Mouse (Mus musculus): ENCODE data around the gene Itprip. TPM values are rescaled to one million over a fixed set of nuclear protein-coding genes. Genes with fewer than 3 reads are reported as not detected.

Gene Itprip
- total and polyA plus RNA-seq, 2 experiments from 2014 or later = 1.5 to 3.5 TPM

GRCm38 (mm10) chr19:47903679-47904078, 15.4 kb downstream of the Itprip start:
- no peak for TF ChIP-seq CTCF (IDR thresholded peaks at IDR 0.05)
- no peak overlapping the region for H3K4me3 ChIP-seq (ENCODE audit: low read depth, low read length)
- H3K4me2 ChIP-seq (ENCODE audit: low read depth, low read length, poor library complexity, severe bottlenecking) = no peak overlapping the region
- H3K9ac ChIP-seq (replicated peaks; ENCODE audit: low read length, poor library complexity, severe bottlenecking) = no peak overlapping the region
- 69% methylated on average over 4 of the region's 4 CpGs for WGBS
- H3K27ac ChIP-seq (ENCODE audit: low read depth, low read length) = no peak overlapping the region
- H3K4me1 ChIP-seq (ENCODE audit: insufficient read depth, low read length) = no peaks in the 10 kb centered on the region
- H3K9me3 ChIP-seq (ENCODE audit: low read length) = no peaks in the 10 kb centered on the region
- no peak for DNase-seq (ENCODE audit: low spot score)
- H3K36me3 ChIP-seq (ENCODE audit: insufficient read depth, low read length) = no peaks in the 10 kb centered on the region
- no peaks in the 10 kb centered on the region for H3K27me3 ChIP-seq (ENCODE audit: insufficient read depth, low read length)
- ATAC-seq (ENCODE audit: low FRiP score) = no peak

GRCm38 (mm10) chr19:47902316-47903201, 16.5 kb downstream of the Itprip start:
- WGBS = 72% methylated on average over 13 of the region's 13 CpGs
- no peaks in the 10 kb centered on the region for H3K4me1 ChIP-seq (ENCODE audit: insufficient read depth, low read length)
- no peak overlapping the region for H3K4me3 ChIP-seq (ENCODE audit: low read depth, low read length)
- TF ChIP-seq CTCF (IDR thresholded peaks at IDR 0.05) = no peak
- no peak for ATAC-seq (ENCODE audit: low FRiP score)
- no peaks in the 10 kb centered on the region for H3K27me3 ChIP-seq (ENCODE audit: insufficient read depth, low read length)
- H3K9ac ChIP-seq (replicated peaks; ENCODE audit: low read length, poor library complexity, severe bottlenecking) = no peak overlapping the region
- DNase-seq (ENCODE audit: low spot score) = no peak
- H3K4me2 ChIP-seq (ENCODE audit: low read depth, low read length, poor library complexity, severe bottlenecking) = no peak overlapping the region
- H3K36me3 ChIP-seq (ENCODE audit: insufficient read depth, low read length) = no peaks in the 10 kb centered on the region
- no peaks in the 10 kb centered on the region for H3K9me3 ChIP-seq (ENCODE audit: low read length)
- H3K27ac ChIP-seq (ENCODE audit: low read depth, low read length) = no peak overlapping the region

GRCm38 (mm10) chr19:47900558-47900957, 18.5 kb downstream of the Itprip start:
- no peak overlapping the region for H3K4me3 ChIP-seq (ENCODE audit: low read depth, low read length)
- H3K4me2 ChIP-seq (ENCODE audit: low read depth, low read length, poor library complexity, severe bottlenecking) = no peak overlapping the region
- no peak for ATAC-seq (ENCODE audit: low FRiP score)
- no peaks in the 10 kb centered on the region for H3K27me3 ChIP-seq (ENCODE audit: insufficient read depth, low read length)
- H3K36me3 ChIP-seq (ENCODE audit: insufficient read depth, low read length) = no peaks in the 10 kb centered on the region
- no peaks in the 10 kb centered on the region for H3K9me3 ChIP-seq (ENCODE audit: low read length)
- H3K9ac ChIP-seq (replicated peaks; ENCODE audit: low read length, poor library complexity, severe bottlenecking) = no peak overlapping the region
- 86% methylated on average over 10 of the region's 10 CpGs for WGBS
- DNase-seq (ENCODE audit: low spot score) = no peak
- no peaks in the 10 kb centered on the region for H3K4me1 ChIP-seq (ENCODE audit: insufficient read depth, low read length)
- no peak for TF ChIP-seq CTCF (IDR thresholded peaks at IDR 0.05)
- H3K27ac ChIP-seq (ENCODE audit: low read depth, low read length) = no peak overlapping the region

- H3K9ac ChIP-seq (replicated peaks; ENCODE audit: low read length, poor library complexity, severe bottlenecking) = no peak overlapping the region
- no peaks in the 10 kb centered on the region for H3K9me3 ChIP-seq (ENCODE audit: low read length)
- H3K4me1 ChIP-seq (ENCODE audit: insufficient read depth, low read length) = no peaks in the 10 kb centered on the region
- H3K27ac ChIP-seq (ENCODE audit: low read depth, low read length) = no peak overlapping the region
- ATAC-seq (ENCODE audit: low FRiP score) (no peak), DNase-seq (ENCODE audit: low spot score) (no peak)
- no peaks in the 10 kb centered on the region for H3K36me3 ChIP-seq (ENCODE audit: insufficient read depth, low read length)
- no peaks in the 10 kb centered on the region for H3K27me3 ChIP-seq (ENCODE audit: insufficient read depth, low read length)
- no peak overlapping the region for H3K4me2 ChIP-seq (ENCODE audit: low read depth, low read length, poor library complexity, severe bottlenecking)
- no peak overlapping the region for H3K4me3 ChIP-seq (ENCODE audit: low read depth, low read length)
- WGBS = 68% methylated on average over 6 of the region's 6 CpGs
- TF ChIP-seq CTCF (IDR thresholded peaks at IDR 0.05) = peak; percentile 43
Measured at GRCm38 (mm10) chr19:47900012-47900411, 19.1 kb downstream of the Itprip start.

- Histone ChIP-seq H3K9me3 (ENCODE audit: low read length) (no peaks in the 10 kb centered on the region), H3K27me3 (ENCODE audit: insufficient read depth, low read length) (no peaks in the 10 kb centered on the region), H3K4me2 (ENCODE audit: low read depth, low read length, poor library complexity, severe bottlenecking) (no peak overlapping the region), H3K9ac (replicated peaks; ENCODE audit: low read length, poor library complexity, severe bottlenecking) (no peak overlapping the region), H3K4me3 (ENCODE audit: low read depth, low read length) (no peak overlapping the region), H3K4me1 (ENCODE audit: insufficient read depth, low read length) (no peaks in the 10 kb centered on the region), H3K27ac (ENCODE audit: low read depth, low read length) (no peak overlapping the region), H3K36me3 (ENCODE audit: insufficient read depth, low read length) (no peaks in the 10 kb centered on the region)
- no peak for TF ChIP-seq CTCF (IDR thresholded peaks at IDR 0.05)
- WGBS = 94% methylated on average over 8 of the region's 8 CpGs
- ATAC-seq (ENCODE audit: low FRiP score) (no peak), DNase-seq (ENCODE audit: low spot score) (no peak)
Measured at GRCm38 (mm10) chr19:47898472-47899079, 20.5 kb downstream of the Itprip start.

- 97% methylated on average over 6 of the region's 6 CpGs for WGBS
- no peak for TF ChIP-seq CTCF (IDR thresholded peaks at IDR 0.05)
- no peaks in the 10 kb centered on the region for H3K4me1 ChIP-seq (ENCODE audit: insufficient read depth, low read length)
- no peak overlapping the region for H3K4me2 ChIP-seq (ENCODE audit: low read depth, low read length, poor library complexity, severe bottlenecking)
- DNase-seq (ENCODE audit: low spot score) (no peak), ATAC-seq (ENCODE audit: low FRiP score) (no peak)
- no peak overlapping the region for H3K27ac ChIP-seq (ENCODE audit: low read depth, low read length)
- no peaks in the 10 kb centered on the region for H3K36me3 ChIP-seq (ENCODE audit: insufficient read depth, low read length)
- H3K9ac ChIP-seq (replicated peaks; ENCODE audit: low read length, poor library complexity, severe bottlenecking) = no peak overlapping the region
- no peaks in the 10 kb centered on the region for H3K9me3 ChIP-seq (ENCODE audit: low read length)
- H3K4me3 ChIP-seq (ENCODE audit: low read depth, low read length) = no peak overlapping the region
- H3K27me3 ChIP-seq (ENCODE audit: insufficient read depth, low read length) = no peaks in the 10 kb centered on the region
Measured at GRCm38 (mm10) chr19:47893092-47893491, 26.0 kb downstream of the Itprip start.

Data from midbrain, postnatal 0 days (tissue).